Mouse (Mus musculus): ENCODE data around the gene Rundc3a. TPM values are rescaled to one million over a fixed set of nuclear protein-coding genes. Genes with fewer than 3 reads are reported as not detected.

The Rundc3a gene
- polyA plus RNA-seq, 1 experiment from 2014 or later = 106 TPM

DNA sequence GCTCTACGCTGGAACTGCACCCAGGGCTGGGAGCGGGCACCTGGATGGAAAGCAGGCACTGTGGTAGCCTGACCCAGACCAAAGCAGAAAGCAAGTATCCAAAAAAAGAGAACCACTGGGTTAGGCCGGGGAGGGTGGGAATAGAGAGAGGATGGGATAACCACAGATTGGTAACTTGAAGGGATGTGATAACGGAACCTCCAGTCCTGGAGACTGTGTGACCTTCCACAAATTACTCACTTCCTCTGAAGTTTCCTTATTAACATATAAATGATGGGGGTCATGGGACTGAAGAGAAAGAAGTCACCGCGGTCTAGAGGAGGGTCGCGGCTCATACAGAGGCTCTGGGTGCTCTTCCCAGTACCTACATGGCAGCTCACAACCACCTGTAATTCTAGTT lies 47.1 kb downstream of the Rundc3a start:
- no peak overlapping the region for H3K9ac ChIP-seq
- H3K4me2 ChIP-seq (replicated peaks) = no peak overlapping the region
- no peak overlapping the region for H3K27ac ChIP-seq
- peaks cover 87% of the 10 kb centered on the region for H3K36me3 ChIP-seq (replicated peaks; ENCODE audit: control insufficient read depth, insufficient read depth)
- WGBS = 78% methylated on average over 8 of the region's 8 CpGs
- ATAC-seq (ENCODE audit: low FRiP score) = no peak
- no peaks in the 10 kb centered on the region for H3K9me3 ChIP-seq (ENCODE audit: control insufficient read depth, low read length)
- DNase-seq (ENCODE audit: low spot score) = no peak
- no peak overlapping the region for H3K4me3 ChIP-seq (replicated peaks; ENCODE audit: low read length)
- peaks cover 34% of the 10 kb centered on the region for H3K4me1 ChIP-seq (replicated peaks; ENCODE audit: control insufficient read depth, insufficient read depth, low read length)
- H3K27me3 ChIP-seq (ENCODE audit: control insufficient read depth, insufficient read depth, low read length) = no peaks in the 10 kb centered on the region

DNA sequence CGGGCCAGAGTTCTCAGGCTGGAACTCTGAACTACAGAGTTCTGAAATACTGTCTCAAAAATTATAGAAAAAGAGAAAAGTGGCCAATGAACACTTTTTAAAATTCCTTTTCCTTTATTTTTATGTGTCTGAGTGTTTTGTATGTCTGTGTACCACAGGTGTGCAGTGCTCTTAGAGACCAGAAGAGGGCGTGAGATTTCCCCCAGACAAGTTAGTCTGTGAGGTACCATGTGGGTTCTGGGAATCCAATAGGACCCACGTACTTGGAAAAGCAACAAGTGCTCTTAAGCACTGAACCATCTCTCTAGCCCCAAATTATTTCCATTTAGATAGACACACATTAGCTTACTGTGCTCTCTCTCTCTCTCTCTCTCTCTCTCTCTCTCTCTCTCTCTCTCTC lies 48.2 kb downstream of the Rundc3a start:
- 73% methylated on average over 3 of the region's 3 CpGs for WGBS
- H3K9ac ChIP-seq = no peak overlapping the region
- H3K4me2 ChIP-seq (replicated peaks) = no peak overlapping the region
- no peaks in the 10 kb centered on the region for H3K27me3 ChIP-seq (ENCODE audit: control insufficient read depth, insufficient read depth, low read length)
- no peak for DNase-seq (ENCODE audit: low spot score)
- H3K4me1 ChIP-seq (replicated peaks; ENCODE audit: control insufficient read depth, insufficient read depth, low read length) = peaks cover 46% of the 10 kb centered on the region
- H3K27ac ChIP-seq = no peak overlapping the region
- no peak for ATAC-seq (ENCODE audit: low FRiP score)
- H3K9me3 ChIP-seq (ENCODE audit: control insufficient read depth, low read length) = no peaks in the 10 kb centered on the region
- no peak overlapping the region for H3K4me3 ChIP-seq (replicated peaks; ENCODE audit: low read length)
- H3K36me3 ChIP-seq (replicated peaks; ENCODE audit: control insufficient read depth, insufficient read depth) = peaks cover 76% of the 10 kb centered on the region

DNA sequence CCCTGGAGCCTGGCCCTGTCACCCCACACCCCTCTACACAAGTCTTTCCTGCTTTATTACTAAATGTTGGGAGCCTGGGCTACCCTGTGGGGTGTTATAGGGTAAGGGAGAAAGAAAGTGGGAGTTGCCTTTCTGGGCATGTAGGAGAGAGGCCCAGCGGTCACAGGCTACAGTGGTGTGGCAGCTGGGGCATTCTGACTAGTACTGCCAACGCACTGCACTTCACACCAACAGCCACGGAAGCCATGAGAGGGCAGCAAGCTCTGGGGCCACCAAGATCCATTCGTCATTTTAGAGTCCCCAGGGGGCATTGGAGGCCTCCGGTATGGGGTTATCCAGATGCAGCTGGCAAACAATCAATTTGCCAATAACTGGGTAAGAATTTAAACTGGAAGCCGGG lies 48.9 kb downstream of the Rundc3a start:
- no peaks in the 10 kb centered on the region for H3K27me3 ChIP-seq (ENCODE audit: control insufficient read depth, insufficient read depth, low read length)
- H3K27ac ChIP-seq = no peak overlapping the region
- ATAC-seq (ENCODE audit: low FRiP score) (no peak), DNase-seq (ENCODE audit: low spot score) (no peak)
- WGBS = 77% methylated on average over 6 of the region's 6 CpGs
- H3K4me2 ChIP-seq (replicated peaks) = no peak overlapping the region
- peaks cover 70% of the 10 kb centered on the region for H3K36me3 ChIP-seq (replicated peaks; ENCODE audit: control insufficient read depth, insufficient read depth)
- H3K9me3 ChIP-seq (ENCODE audit: control insufficient read depth, low read length) = no peaks in the 10 kb centered on the region
- H3K4me1 ChIP-seq (replicated peaks; ENCODE audit: control insufficient read depth, insufficient read depth, low read length) = peaks cover 44% of the 10 kb centered on the region
- no peak overlapping the region for H3K9ac ChIP-seq
- H3K4me3 ChIP-seq (replicated peaks; ENCODE audit: low read length) = no peak overlapping the region

DNA sequence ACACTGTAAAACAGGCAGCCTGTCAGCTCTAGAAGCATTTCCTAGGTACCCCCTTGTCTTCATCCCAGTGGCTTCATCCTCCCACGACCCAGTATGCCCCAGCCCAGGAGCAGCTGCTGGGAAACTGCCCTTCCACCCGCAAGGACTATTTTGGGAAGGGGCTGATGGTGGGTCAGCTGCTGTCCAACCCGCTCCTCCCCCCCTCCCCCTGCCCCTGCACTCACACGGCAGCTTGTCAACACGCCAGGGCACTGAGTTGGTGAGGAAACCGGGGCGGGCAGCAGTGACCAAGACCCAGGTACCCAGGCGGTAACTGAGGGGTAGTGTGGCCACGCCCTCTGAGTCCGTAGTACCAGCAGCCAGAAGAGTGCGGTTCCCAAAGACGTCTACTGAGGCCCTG lies 50.5 kb downstream of the Rundc3a start:
- WGBS = 72% methylated on average over 12 of the region's 12 CpGs
- Histone ChIP-seq H3K36me3 (replicated peaks; ENCODE audit: control insufficient read depth, insufficient read depth) (peaks cover 54% of the 10 kb centered on the region), H3K9ac (no peak overlapping the region), H3K9me3 (ENCODE audit: control insufficient read depth, low read length) (no peaks in the 10 kb centered on the region), H3K4me3 (replicated peaks; ENCODE audit: low read length) (no peak overlapping the region), H3K4me2 (replicated peaks) (no peak overlapping the region), H3K4me1 (replicated peaks; ENCODE audit: control insufficient read depth, insufficient read depth, low read length) (peaks cover 34% of the 10 kb centered on the region), H3K27ac (no peak overlapping the region), H3K27me3 (ENCODE audit: control insufficient read depth, insufficient read depth, low read length) (no peaks in the 10 kb centered on the region)
- DNase-seq (ENCODE audit: low spot score) (no peak), ATAC-seq (ENCODE audit: low FRiP score) (no peak)

DNA sequence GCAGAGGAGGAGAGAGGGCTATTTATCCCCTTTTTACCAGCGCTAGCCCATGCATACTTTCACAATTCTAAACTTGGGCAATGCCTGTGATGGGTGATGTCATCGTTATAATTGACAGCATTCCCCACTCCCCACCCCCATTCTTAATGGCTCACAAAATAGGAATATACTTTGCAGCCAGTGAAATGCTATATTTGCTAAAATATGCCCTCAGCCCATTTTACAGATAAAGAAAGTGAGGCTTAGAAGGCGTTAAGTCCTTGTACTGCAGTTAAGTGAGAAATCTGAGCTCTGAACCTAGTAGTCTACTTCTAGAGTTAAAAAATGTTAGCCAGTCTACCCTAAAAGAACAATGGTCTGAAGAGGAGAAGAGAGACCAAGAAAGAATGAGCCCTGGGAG lies 51.1 kb downstream of the Rundc3a start:
- H3K9ac ChIP-seq = no peak overlapping the region
- peaks cover 48% of the 10 kb centered on the region for H3K36me3 ChIP-seq (replicated peaks; ENCODE audit: control insufficient read depth, insufficient read depth)
- no peak overlapping the region for H3K27ac ChIP-seq
- ATAC-seq (ENCODE audit: low FRiP score) (no peak), DNase-seq (ENCODE audit: low spot score) (no peak)
- H3K4me1 ChIP-seq (replicated peaks; ENCODE audit: control insufficient read depth, insufficient read depth, low read length) = peaks cover 34% of the 10 kb centered on the region
- H3K27me3 ChIP-seq (ENCODE audit: control insufficient read depth, insufficient read depth, low read length) = no peaks in the 10 kb centered on the region; the same call in 1 of the 2 replicates
- WGBS = 81% methylated on average over 3 of the region's 3 CpGs
- 0 out of 2 replicates have a peak overlapping the region, but pooled peaks have one; percentile 98 for H3K4me3 ChIP-seq (replicated peaks; ENCODE audit: low read length)
- H3K4me2 ChIP-seq (replicated peaks) = peak overlapping the region; percentile 90
- H3K9me3 ChIP-seq (ENCODE audit: control insufficient read depth, low read length) = no peaks in the 10 kb centered on the region

DNA sequence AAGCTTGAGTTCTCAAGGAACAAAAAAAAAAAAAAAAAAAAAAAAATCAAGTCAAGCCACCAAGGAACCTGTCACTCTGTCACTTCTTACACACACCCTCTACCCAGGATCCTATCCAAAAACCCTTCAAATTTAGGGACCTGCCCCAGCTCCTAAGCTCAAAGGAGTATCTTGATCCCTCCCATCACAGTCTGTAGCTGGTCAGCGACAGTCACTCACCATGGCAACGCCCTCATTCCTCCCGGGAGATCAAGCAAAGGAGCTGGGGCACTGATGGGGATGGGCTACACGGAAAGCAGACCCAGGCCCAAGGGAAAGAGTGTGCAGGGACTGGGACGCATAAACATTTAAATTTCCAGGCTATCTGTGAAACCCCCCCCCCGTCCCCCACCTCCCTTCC lies 51.6 kb downstream of the Rundc3a start:
- no peak overlapping the region for H3K27ac ChIP-seq
- peak overlapping the region; percentile 98 for H3K4me3 ChIP-seq (replicated peaks; ENCODE audit: low read length)
- H3K4me1 ChIP-seq (replicated peaks; ENCODE audit: control insufficient read depth, insufficient read depth, low read length) = peaks cover 34% of the 10 kb centered on the region
- no peaks in the 10 kb centered on the region for H3K9me3 ChIP-seq (ENCODE audit: control insufficient read depth, low read length)
- DNase-seq (ENCODE audit: low spot score) (no peak), ATAC-seq (ENCODE audit: low FRiP score) (no peak)
- H3K4me2 ChIP-seq (replicated peaks) = peak overlapping the region; percentile 90
- H3K36me3 ChIP-seq (replicated peaks; ENCODE audit: control insufficient read depth, insufficient read depth) = peaks cover 43% of the 10 kb centered on the region
- no peaks in the 10 kb centered on the region; the same call in 1 of the 2 replicates for H3K27me3 ChIP-seq (ENCODE audit: control insufficient read depth, insufficient read depth, low read length)
- H3K9ac ChIP-seq = no peak overlapping the region
- 1% methylated on average over 6 of the region's 6 CpGs for WGBS

DNA sequence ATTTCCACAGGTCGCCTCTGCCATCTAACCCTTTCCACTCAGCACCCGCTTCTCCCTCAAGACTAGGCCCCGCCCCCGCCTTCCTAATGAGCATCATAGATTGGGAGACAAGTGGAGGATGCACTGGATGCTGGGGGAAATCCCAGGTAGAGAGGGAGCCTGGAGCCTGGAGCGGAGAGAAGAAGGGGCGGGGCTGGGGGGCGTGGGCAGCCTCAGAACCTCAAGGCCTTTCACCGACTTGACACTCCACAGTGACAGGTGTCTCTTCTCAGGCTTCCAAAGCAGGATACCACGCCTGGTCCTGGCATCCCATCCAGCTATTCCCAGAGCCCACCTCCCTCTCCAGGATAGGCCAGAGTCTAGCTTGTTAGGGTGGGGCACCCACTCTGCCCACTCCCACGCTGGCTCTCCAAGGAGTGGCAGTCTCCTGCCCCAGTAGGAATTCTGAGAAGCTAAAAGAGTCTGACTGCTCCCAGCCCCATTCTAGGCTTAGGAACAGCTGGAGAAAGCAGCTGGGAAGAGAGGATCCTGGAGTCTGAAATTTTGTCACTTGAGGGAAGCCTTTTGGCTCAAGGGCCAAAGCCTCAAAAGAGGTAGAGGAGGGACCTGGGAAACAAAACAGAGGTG lies 52.2 kb downstream of the Rundc3a start:
- DNase-seq (ENCODE audit: low spot score) (no peak), ATAC-seq (ENCODE audit: low FRiP score) (no peak)
- Histone ChIP-seq H3K9ac (peak overlapping the region; percentile 100), H3K36me3 (replicated peaks; ENCODE audit: control insufficient read depth, insufficient read depth) (peaks cover 37% of the 10 kb centered on the region), H3K4me3 (replicated peaks; ENCODE audit: low read length) (peak overlapping the region; percentile 98), H3K4me1 (replicated peaks; ENCODE audit: control insufficient read depth, insufficient read depth, low read length) (peaks cover 34% of the 10 kb centered on the region), H3K27me3 (ENCODE audit: control insufficient read depth, insufficient read depth, low read length) (no peaks in the 10 kb centered on the region; the same call in 1 of the 2 replicates), H3K4me2 (replicated peaks) (peak overlapping the region; percentile 90), H3K9me3 (ENCODE audit: control insufficient read depth, low read length) (no peaks in the 10 kb centered on the region), H3K27ac (peak overlapping the region; percentile 98)
- WGBS = 5% methylated on average over 10 of the region's 10 CpGs

DNA sequence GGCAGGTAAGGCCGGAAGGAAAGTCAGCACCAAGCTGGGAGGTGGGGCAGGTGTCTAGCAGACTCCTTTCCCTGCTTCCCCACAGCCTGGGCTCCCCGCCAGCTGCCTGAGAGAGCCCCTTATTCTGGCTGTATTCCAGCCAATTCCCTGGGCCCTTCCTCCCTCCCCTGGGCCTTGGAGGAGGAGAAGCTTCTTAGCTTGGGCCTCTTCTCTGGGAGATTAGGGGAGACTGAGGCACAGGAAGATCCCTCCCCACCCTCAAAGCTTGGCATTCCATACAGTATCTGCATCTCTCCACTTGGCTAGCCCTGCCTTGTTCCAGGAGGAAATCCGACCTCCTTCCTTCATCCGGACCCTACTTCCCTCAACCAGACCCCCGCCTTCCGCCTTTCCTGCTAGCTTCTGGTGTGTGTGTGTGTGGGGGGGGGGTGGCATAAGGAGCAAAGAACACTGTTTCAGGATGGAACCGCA lies 52.7 kb downstream of the Rundc3a start:
- peaks cover 34% of the 10 kb centered on the region for H3K4me1 ChIP-seq (replicated peaks; ENCODE audit: control insufficient read depth, insufficient read depth, low read length)
- peak overlapping the region; percentile 98 for H3K4me3 ChIP-seq (replicated peaks; ENCODE audit: low read length)
- peak overlapping the region; percentile 98 for H3K27ac ChIP-seq
- peak; percentile 63 for DNase-seq (ENCODE audit: low spot score)
- no peaks in the 10 kb centered on the region for H3K9me3 ChIP-seq (ENCODE audit: control insufficient read depth, low read length)
- peak overlapping the region; percentile 90 for H3K4me2 ChIP-seq (replicated peaks)
- peak overlapping the region; percentile 100 for H3K9ac ChIP-seq
- peaks cover 32% of the 10 kb centered on the region for H3K36me3 ChIP-seq (replicated peaks; ENCODE audit: control insufficient read depth, insufficient read depth)
- H3K27me3 ChIP-seq (ENCODE audit: control insufficient read depth, insufficient read depth, low read length) = no peaks in the 10 kb centered on the region; the same call in 1 of the 2 replicates
- 8% methylated on average over 7 of the region's 7 CpGs for WGBS
- 0 out of 2 replicates have a peak, but pooled peaks have one; percentile 1 for ATAC-seq (ENCODE audit: low FRiP score)

DNA sequence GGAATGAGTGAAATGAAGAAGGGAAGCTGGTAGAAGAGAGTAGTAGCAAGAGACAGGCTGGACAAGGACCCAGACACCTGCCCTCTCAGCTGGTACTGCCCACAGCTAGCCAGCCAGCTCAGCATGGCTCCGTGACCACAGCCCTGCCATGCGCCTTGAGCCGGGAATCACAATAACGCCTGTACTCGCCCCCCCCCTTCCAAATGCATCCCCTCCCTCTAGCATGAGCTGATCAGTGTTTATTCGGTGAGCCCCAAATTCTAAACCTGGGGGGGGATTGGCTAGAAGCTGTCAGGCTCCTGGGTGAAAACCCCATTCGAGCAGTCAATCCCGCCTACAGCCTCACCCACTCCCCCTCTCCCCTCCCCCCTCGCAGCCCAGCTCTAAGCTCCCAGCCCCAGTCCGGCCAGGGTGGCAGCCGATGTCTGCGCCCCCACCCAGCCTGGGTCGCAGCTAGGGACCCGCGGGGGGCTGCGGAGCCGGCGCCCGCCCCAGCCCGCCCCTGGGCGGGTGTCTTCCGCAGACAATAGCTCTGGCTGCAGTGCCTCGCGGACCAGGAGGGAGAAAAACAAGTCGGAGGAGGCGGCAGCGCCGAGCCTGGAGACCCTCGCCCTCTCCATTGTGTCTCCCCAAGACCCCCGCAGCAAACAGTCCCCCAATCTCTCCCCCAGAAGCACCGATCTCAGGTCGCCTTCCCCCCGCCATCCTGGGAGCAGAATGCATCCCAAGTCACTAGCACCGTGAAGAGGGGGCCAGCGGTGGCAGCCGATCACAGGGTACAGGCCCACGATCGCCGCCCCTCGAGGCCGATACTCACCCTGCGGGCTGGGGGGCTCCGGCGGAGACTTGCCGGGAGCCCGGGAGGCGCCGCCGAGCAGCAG lies 53.6 kb downstream of the Rundc3a start:
- H3K27me3 ChIP-seq (ENCODE audit: control insufficient read depth, insufficient read depth, low read length) = no peaks in the 10 kb centered on the region; the same call in 1 of the 2 replicates
- peaks cover 23% of the 10 kb centered on the region for H3K36me3 ChIP-seq (replicated peaks; ENCODE audit: control insufficient read depth, insufficient read depth)
- peak; percentile 57 for ATAC-seq (ENCODE audit: low FRiP score)
- H3K4me3 ChIP-seq (replicated peaks; ENCODE audit: low read length) = peak overlapping the region; percentile 98
- no peaks in the 10 kb centered on the region for H3K9me3 ChIP-seq (ENCODE audit: control insufficient read depth, low read length)
- peak overlapping the region; percentile 98 for H3K27ac ChIP-seq
- H3K4me2 ChIP-seq (replicated peaks) = peak overlapping the region; percentile 90
- DNase-seq (ENCODE audit: low spot score) = peak; percentile 63
- peaks cover 34% of the 10 kb centered on the region for H3K4me1 ChIP-seq (replicated peaks; ENCODE audit: control insufficient read depth, insufficient read depth, low read length)
- H3K9ac ChIP-seq = peak overlapping the region; percentile 100
- WGBS = under 1% methylated on average over 39 of the region's 49 CpGs
